Mouse (Mus musculus): ENCODE data around the gene Zdhhc1. TPM values are rescaled to one million over a fixed set of nuclear protein-coding genes. Genes with fewer than 3 reads are reported as not detected.

The Zdhhc1 gene
- polyA plus RNA-seq, 1 experiment from 2014 or later: 68.3 TPM

DNA sequence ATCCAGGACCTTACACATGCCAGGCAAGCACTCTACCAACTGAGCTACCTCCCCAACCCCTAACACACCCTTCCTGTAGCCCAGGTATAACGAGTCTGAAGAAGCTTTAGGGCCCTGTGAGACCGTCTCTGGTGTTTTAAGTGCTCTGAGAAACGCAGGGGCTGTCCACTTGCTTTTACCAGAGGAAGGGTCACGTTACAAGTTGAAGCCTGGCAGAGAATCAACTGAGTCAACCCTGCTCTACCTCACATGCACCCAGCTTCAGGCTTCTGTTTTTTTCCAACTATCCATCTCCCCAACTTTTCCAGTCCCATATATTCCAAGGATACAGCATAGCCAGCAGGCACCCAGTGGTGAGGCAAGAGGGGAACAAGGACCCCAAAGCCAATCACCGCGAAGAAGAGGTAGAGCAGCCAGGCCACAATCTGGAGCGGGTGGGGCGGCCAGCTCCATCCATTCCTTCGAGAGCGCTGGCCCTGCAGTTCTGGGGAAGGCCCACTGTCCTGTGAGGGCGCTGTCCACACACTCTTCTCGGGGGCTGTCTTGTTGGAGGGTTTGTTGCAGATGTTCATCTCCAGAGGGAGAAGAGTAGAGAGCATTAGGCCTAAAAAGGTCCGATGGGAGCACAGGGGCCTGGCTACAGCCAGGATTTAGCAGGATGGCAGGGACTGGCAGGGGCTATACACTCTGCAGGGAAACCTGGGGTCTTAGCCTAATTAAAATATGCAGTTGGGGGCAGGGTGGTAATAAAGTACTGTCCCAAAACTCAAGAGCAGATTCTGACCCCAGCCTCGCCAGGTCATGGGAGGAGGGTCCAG lies 13.3 kb downstream of the Zdhhc1 start:
- DNase-seq (ENCODE audit: low read depth, low spot score) (no peak), ATAC-seq (no peak)
- CTCF ChIA-PET: interaction anchor here (0.9 to 3.5 kb wide), 16 partner anchors 11 to 112 kb away, joined by 3 to 21 read pairs (median 6); partner anchors contain the start of genes Atp6v0d1 and Tppp3
- TF ChIP-seq CTCF (IDR thresholded peaks at IDR 0.05): no peak
- in situ Hi-C loops (cut with MboI; ENCODE audit: low pct_unique_long_range_greater_than_20kb): no loop called here
- H3K27me3 ChIP-seq: no peaks in the 10 kb centered on the region
- POLR2A ChIA-PET: interaction anchor here (0.6 to 1.4 kb wide), 4 partner anchors 10 to 82 kb away, joined by 3 to 5 read pairs (median 4); partner anchors contain the start of gene Atp6v0d1

GRCm38 (mm10) chr8:105482123-105482522 lies 14.6 kb downstream of the Zdhhc1 start:
- CTCF ChIA-PET: interaction anchor here (0.9 kb wide), 1 partner anchor 12 kb away, joined by 4 read pairs; no protein-coding TSS in a partner anchor
- in situ Hi-C loops (cut with MboI; ENCODE audit: low pct_unique_long_range_greater_than_20kb): no loop called here
- H3K27me3 ChIP-seq: no peaks in the 10 kb centered on the region
- TF ChIP-seq CTCF (IDR thresholded peaks at IDR 0.05): no peak
- DNase-seq (ENCODE audit: low read depth, low spot score) (no peak), ATAC-seq (no peak)
- POLR2A ChIA-PET: interaction anchor here (0.7 kb wide), 1 partner anchor 25 kb away, joined by 3 read pairs; no protein-coding TSS in a partner anchor

GRCm38 (mm10) chr8:105481453-105481852 lies 15.2 kb downstream of the Zdhhc1 start:
- ChIA-PET CTCF (interaction anchor here (0.9 to 1.7 kb wide), 4 partner anchors 13 to 49 kb away, joined by 3 to 5 read pairs (median 4); no protein-coding TSS in a partner anchor), POLR2A (interaction anchor here (1.2 to 1.6 kb wide), 2 partner anchors 11 to 15 kb away, joined by 4 to 9 read pairs; partner anchors contain the start of gene Tppp3)
- no peaks in the 10 kb centered on the region for H3K27me3 ChIP-seq
- TF ChIP-seq CTCF (IDR thresholded peaks at IDR 0.05): no peak
- in situ Hi-C loops (cut with MboI; ENCODE audit: low pct_unique_long_range_greater_than_20kb): no loop called here
- ATAC-seq (no peak), DNase-seq (ENCODE audit: low read depth, low spot score) (no peak)

DNA sequence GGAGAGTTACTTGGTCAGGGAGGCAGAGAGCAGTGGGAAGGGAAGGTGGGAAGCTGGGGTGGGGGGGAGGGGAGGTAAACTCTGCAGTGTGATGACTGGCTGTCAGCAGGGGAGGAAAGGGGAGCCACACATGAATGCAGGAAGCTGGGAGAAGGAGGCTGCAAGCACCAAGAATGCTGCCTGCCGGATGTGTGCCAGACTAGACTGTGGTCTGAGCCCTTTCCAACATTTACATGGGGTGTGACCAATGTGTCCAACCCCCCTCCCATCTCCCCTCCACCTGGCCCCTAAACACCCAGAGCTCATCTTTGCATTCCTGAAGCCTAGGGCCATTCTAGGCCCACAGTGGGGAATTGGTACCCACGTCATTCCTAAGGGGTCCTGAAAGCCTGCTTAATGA lies 15.7 kb downstream of the Zdhhc1 start:
- no peak for TF ChIP-seq CTCF (IDR thresholded peaks at IDR 0.05)
- ATAC-seq (no peak), DNase-seq (ENCODE audit: low read depth, low spot score) (no peak)
- in situ Hi-C loops (cut with MboI; ENCODE audit: low pct_unique_long_range_greater_than_20kb): no loop called here
- no peaks in the 10 kb centered on the region for H3K27me3 ChIP-seq
- POLR2A ChIA-PET: interaction anchor here (0.7 to 1.6 kb wide), 5 partner anchors 10 to 88 kb away, joined by 3 to 9 read pairs (median 5); partner anchors contain the start of gene Tppp3
- CTCF ChIA-PET: interaction anchor here (0.7 to 1.7 kb wide), 7 partner anchors 14 to 65 kb away, joined by 3 to 5 read pairs (median 3); no protein-coding TSS in a partner anchor

DNA sequence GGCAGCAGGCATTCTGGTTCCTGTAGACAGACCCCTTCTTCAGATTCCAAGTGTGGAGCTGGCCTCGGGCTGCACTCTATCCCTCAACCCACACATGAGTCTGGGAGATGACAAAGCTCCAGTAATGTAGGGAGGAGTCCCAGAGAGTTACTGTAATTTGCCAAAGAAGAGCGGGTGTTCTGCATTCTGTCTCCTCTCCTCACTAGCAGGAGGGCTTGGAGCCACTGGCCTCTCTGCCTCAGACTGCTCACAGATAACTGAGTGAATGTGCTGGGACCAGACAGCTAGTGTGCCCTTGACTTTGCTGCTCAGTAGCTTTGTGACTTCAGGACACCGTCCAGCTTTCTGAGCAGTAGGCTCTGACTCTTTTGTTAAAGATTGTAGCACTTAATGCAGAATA lies 18.9 kb downstream of the Zdhhc1 start:
- DNase-seq (ENCODE audit: low read depth, low spot score): no peak
- POLR2A ChIA-PET: no interaction called here
- in situ Hi-C loops (cut with MboI; ENCODE audit: low pct_unique_long_range_greater_than_20kb): no loop called here
- no peak for TF ChIP-seq CTCF (IDR thresholded peaks at IDR 0.05)
- no peak for ATAC-seq
- no peaks in the 10 kb centered on the region for H3K27me3 ChIP-seq
- CTCF ChIA-PET: interaction anchor here (0.9 to 2.9 kb wide), 9 partner anchors 11 to 118 kb away, joined by 3 to 11 read pairs (median 3); no protein-coding TSS in a partner anchor

DNA sequence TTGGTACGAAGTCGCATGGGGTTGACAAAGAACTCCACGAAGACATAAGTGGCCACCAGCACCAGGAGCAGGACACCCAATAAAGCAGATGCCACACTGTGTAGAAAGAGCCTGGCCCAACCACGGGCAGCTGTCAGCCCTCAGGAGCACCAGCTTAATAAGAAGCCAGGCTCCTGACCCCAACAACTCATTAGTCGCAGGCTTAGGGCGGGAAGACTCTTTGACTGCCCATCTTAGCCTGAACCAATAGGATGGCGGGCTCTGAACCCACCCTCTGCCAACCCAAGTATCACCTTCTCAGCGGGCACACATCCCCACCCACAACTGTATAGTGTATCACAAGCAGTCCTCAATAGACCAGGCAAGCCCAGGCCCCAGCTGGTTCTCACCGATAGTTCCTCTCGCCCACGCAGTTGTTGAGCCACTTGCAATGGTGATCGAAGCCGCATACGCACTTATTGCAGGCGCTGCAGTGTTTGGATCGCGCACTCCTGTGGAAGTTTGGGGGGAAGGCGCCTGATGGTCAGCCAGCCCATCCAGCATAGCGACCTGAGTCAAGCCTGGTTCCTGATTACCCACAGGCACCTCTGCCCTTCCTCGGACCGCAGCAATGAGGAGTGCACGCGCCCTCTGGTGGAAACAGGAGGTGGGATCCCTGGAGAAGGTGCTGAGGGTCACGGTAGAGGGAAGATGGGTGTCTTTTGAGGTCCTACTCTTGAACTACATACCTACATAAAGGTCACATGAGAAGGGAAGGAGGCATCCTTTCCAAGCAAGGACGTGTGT lies 19.9 kb downstream of the Zdhhc1 start:
- no peak for ATAC-seq
- in situ Hi-C loops (cut with MboI; ENCODE audit: low pct_unique_long_range_greater_than_20kb): no loop called here
- POLR2A ChIA-PET: no interaction called here

GRCm38 (mm10) chr8:105476161-105476560 lies 20.5 kb downstream of the Zdhhc1 start:
- no peaks in the 10 kb centered on the region for H3K27me3 ChIP-seq
- CTCF ChIA-PET: interaction anchor here (0.7 to 1.9 kb wide), 5 partner anchors 9 to 79 kb away, joined by 3 to 5 read pairs (median 3); no protein-coding TSS in a partner anchor
- in situ Hi-C loops (cut with MboI; ENCODE audit: low pct_unique_long_range_greater_than_20kb): no loop called here
- no peak for TF ChIP-seq CTCF (IDR thresholded peaks at IDR 0.05)
- ATAC-seq: no peak
- POLR2A ChIA-PET: no interaction called here
- DNase-seq (ENCODE audit: low read depth, low spot score): no peak

More for the DNA sequence above, 19.9 kb downstream of the Zdhhc1 start:
- no peak for DNase-seq (ENCODE audit: low read depth, low spot score)
- TF ChIP-seq CTCF (IDR thresholded peaks at IDR 0.05): no peak
- CTCF ChIA-PET: interaction anchor here (0.7 to 2.9 kb wide), 10 partner anchors 8 to 68 kb away, joined by 3 to 11 read pairs (median 3); no protein-coding TSS in a partner anchor
- H3K27me3 ChIP-seq: no peaks in the 10 kb centered on the region

- ATAC-seq (no peak), DNase-seq (ENCODE audit: low read depth, low spot score) (no peak)
- POLR2A ChIA-PET: interaction anchor here (0.9 kb wide), 1 partner anchor 10 kb away, joined by 3 read pairs; no protein-coding TSS in a partner anchor
- in situ Hi-C loops (cut with MboI; ENCODE audit: low pct_unique_long_range_greater_than_20kb): no loop called here
- CTCF ChIA-PET: interaction anchor here (0.9 to 1.9 kb wide), 4 partner anchors 9 to 78 kb away, joined by 3 to 5 read pairs (median 3); no protein-coding TSS in a partner anchor
- no peaks in the 10 kb centered on the region for H3K27me3 ChIP-seq
- no peak for TF ChIP-seq CTCF (IDR thresholded peaks at IDR 0.05)
Measured at GRCm38 (mm10) chr8:105475742-105476141, 21.0 kb downstream of the Zdhhc1 start.

DNA sequence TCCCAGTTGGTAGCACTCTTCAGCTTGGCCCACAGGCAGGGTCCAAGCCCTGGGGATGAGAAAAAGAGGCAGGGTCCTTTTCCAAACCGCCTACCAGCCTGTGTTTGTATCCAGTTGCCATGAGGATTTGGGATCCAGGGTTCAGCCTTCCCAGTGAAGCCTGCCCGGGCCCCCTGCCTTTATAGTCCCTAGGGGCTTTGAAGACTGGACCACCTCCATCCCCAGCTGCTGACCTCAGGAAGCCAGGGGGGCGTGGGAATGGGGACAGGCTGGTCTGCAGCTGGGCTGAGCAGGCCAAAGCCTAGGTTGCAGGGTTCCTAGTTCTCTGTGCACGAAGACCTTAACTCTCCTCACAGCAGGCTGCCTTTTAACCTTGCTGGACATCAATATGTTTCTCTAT lies 21.4 kb downstream of the Zdhhc1 start:
- POLR2A ChIA-PET: interaction anchor here (0.9 kb wide), 1 partner anchor 10 kb away, joined by 3 read pairs; no protein-coding TSS in a partner anchor
- CTCF ChIA-PET: interaction anchor here (1.1 to 1.9 kb wide), 4 partner anchors 9 to 78 kb away, joined by 3 to 5 read pairs (median 4); no protein-coding TSS in a partner anchor
- no peak for TF ChIP-seq CTCF (IDR thresholded peaks at IDR 0.05)
- DNase-seq (ENCODE audit: low read depth, low spot score) (no peak), ATAC-seq (no peak)
- no peaks in the 10 kb centered on the region for H3K27me3 ChIP-seq
- in situ Hi-C loops (cut with MboI; ENCODE audit: low pct_unique_long_range_greater_than_20kb): no loop called here

- in situ Hi-C loops (cut with MboI; ENCODE audit: low pct_unique_long_range_greater_than_20kb): no loop called here
- no peaks in the 10 kb centered on the region for H3K27me3 ChIP-seq
- DNase-seq (ENCODE audit: low read depth, low spot score): no peak
- no peak for TF ChIP-seq CTCF (IDR thresholded peaks at IDR 0.05)
- POLR2A ChIA-PET: interaction anchor here (0.9 kb wide), 1 partner anchor 9 kb away, joined by 3 read pairs; no protein-coding TSS in a partner anchor
- ATAC-seq: no peak
- CTCF ChIA-PET: interaction anchor here (1.1 to 2.4 kb wide), 3 partner anchors 9 to 15 kb away, joined by 4 to 5 read pairs (median 5); no protein-coding TSS in a partner anchor
Measured at GRCm38 (mm10) chr8:105474680-105475079, 22.0 kb downstream of the Zdhhc1 start.

Data from Patski (cell line).